ENCODE assay signal across 9 mouse cellular contexts in genomic region chr5:142619866-142620265, GRCm38 (mm10). TPM values are rescaled to one million over a fixed set of nuclear protein-coding genes. Genes with fewer than 3 reads are reported as not detected.
DNase-seq lines count a peak whose midpoint lies in the region; ATAC-seq and TF ChIP-seq lines count a peak whose summit lies in the region.
"Had no signal": no experiment of that assay in that cellular context is flagged by ENCODE, and none has a peak within 500 bp of the region (broad histone marks: within the 10 kb centered on the region; RNA-seq: fewer than 3 reads in every experiment).

No protein-coding gene starts in this region.

- H3K36me3 ChIP-seq in heart, embryonic 10.5 days, result no peaks in the 10 kb centered on the region
- H3K36me3 ChIP-seq in midbrain, postnatal 0 days (ENCODE audit: insufficient read depth, low read length), result no peaks in the 10 kb centered on the region
- H3K36me3 ChIP-seq: limb, embryonic 12.5 days had no signal

- peak; percentile 92 for TF ChIP-seq CTCF in midbrain, postnatal 0 days (IDR thresholded peaks at IDR 0.05)

- 0 out of 2 replicates have a peak, but pooled peaks have one; percentile 47 for ATAC-seq in midbrain, postnatal 0 days (ENCODE audit: low FRiP score)

- no peaks in the 10 kb centered on the region for H3K9me3 ChIP-seq in heart, embryonic 10.5 days
- no peaks in the 10 kb centered on the region for H3K9me3 ChIP-seq in midbrain, postnatal 0 days (ENCODE audit: low read length)
- H3K9me3 ChIP-seq: limb, embryonic 12.5 days had no signal

- peak; percentile 37 to 57 for DNase-seq in heart, postnatal 14 days
- DNase-seq in heart, embryonic 10.5 days (ENCODE audit: low spot score), result no peak
- peak; percentile 64 for DNase-seq in ES-CJ7 (ENCODE audit: low read depth, low spot score)
- peak; percentile 51 for DNase-seq in cerebellum, adult 9-11 months
- DNase-seq in frontal cortex, postnatal 36 days (ENCODE audit: low spot score in 2 of 2), result peak; percentile 56 to 60
- DNase-seq in layer of hippocampus, postnatal 36 days, result peak; percentile 52 to 65
- peak; percentile 68 for DNase-seq in midbrain, postnatal 0 days (ENCODE audit: low spot score)
- DNase-seq in natural killer cell, adult 2 months (ENCODE audit: low spot score in 2 of 2), result no peak

- intact Hi-C loops in heart, postnatal 14 days (cut with DNase I), result loop anchor here (2.0 to 5.0 kb wide), 4 partner anchors 38 to 141 kb away; no protein-coding TSS in a partner anchor

- no peak overlapping the region for H3K9ac ChIP-seq in midbrain, postnatal 0 days (replicated peaks; ENCODE audit: low read length, poor library complexity, severe bottlenecking)
- H3K9ac ChIP-seq: limb, embryonic 12.5 days had no signal

- 0 out of 2 replicates have a peak, but pooled peaks cover 5% of the 10 kb centered on the region for H3K4me1 ChIP-seq in heart, embryonic 10.5 days
- no peaks in the 10 kb centered on the region for H3K4me1 ChIP-seq in midbrain, postnatal 0 days (ENCODE audit: insufficient read depth, low read length)
- H3K4me1 ChIP-seq: limb, embryonic 12.5 days had no signal

- 11% methylated on average over 5 of the region's 5 CpGs for WGBS in heart, embryonic 10.5 days
- 18% methylated on average over 5 of the region's 5 CpGs for WGBS in midbrain, postnatal 0 days

- H3K27me3 ChIP-seq in heart, embryonic 10.5 days (ENCODE audit: insufficient read depth, poor library complexity, severe bottlenecking), result peaks cover 3% of the 10 kb centered on the region; the same call in 1 of the 2 replicates
- no peaks in the 10 kb centered on the region for H3K27me3 ChIP-seq in midbrain, postnatal 0 days (ENCODE audit: insufficient read depth, low read length)
- H3K27me3 ChIP-seq: limb, embryonic 12.5 days had no signal

- no peak overlapping the region for H3K4me3 ChIP-seq in heart, embryonic 10.5 days
- no peak overlapping the region for H3K4me3 ChIP-seq in midbrain, postnatal 0 days (ENCODE audit: low read depth, low read length)
- H3K4me3 ChIP-seq: limb, embryonic 12.5 days had no signal

- no peak overlapping the region for H3K27ac ChIP-seq in heart, embryonic 10.5 days
- no peak overlapping the region for H3K27ac ChIP-seq in midbrain, postnatal 0 days (ENCODE audit: low read depth, low read length)
- H3K27ac ChIP-seq: limb, embryonic 12.5 days had no signal

- no peak overlapping the region for H3K4me2 ChIP-seq in midbrain, postnatal 0 days (ENCODE audit: low read depth, low read length, poor library complexity, severe bottlenecking)
- H3K4me2 ChIP-seq: limb, embryonic 12.5 days had no signal

RNA-seq across cellular contexts. Expression of gene Wipi2, which starts 7.6 kb away (rescaled TPM):
- total RNA-seq in heart, postnatal 14 days (2021), result 10 to 100 TPM; 36.1 TPM
- polyA plus RNA-seq in heart, embryonic 10.5 days (2016; fragmentation: Nextera tagmentation; extraction: Ambion mirVana), result 37.7 and 47.6 TPM in 2 replicates
- 100 to 1,000 TPM; 102 to 103 TPM for total RNA-seq in layer of hippocampus, postnatal 36 days (2021)
- 61.5 and 69.7 TPM in 2 replicates for total RNA-seq in midbrain, postnatal 0 days (2014; rRNA removed)
- 40.0 and 42.3 TPM in 2 replicates for polyA plus RNA-seq in midbrain, postnatal 0 days (2015; fragmentation: Nextera tagmentation; extraction: Ambion mirVana)

RNA-seq across cellular contexts. Expression of gene Mmd2, which starts 11.3 kb away (rescaled TPM):
- under 1 TPM in 1 of 2 experiments, not detected in 1; 0.41 TPM for total RNA-seq in heart, postnatal 14 days (2021)
- 0.15 and 4.8 TPM in 2 replicates for polyA plus RNA-seq in heart, embryonic 10.5 days (2016; fragmentation: Nextera tagmentation; extraction: Ambion mirVana)
- total RNA-seq in layer of hippocampus, postnatal 36 days (2021), result 100 to 1,000 TPM; 159 to 178 TPM
- total RNA-seq in midbrain, postnatal 0 days (2014; rRNA removed), result 114 and 153 TPM in 2 replicates
- 120 and 137 TPM in 2 replicates for polyA plus RNA-seq in midbrain, postnatal 0 days (2015; fragmentation: Nextera tagmentation; extraction: Ambion mirVana)

Comparison
In these comparisons a context has a peak if more than half of its experiments do, and no peak if none do; other contexts are left out.
1. DNase-seq: peak in heart, postnatal 14 days (2 of 2), ES-CJ7 (single experiment), cerebellum, adult 9-11 months (single experiment), frontal cortex, postnatal 36 days (2 of 2), layer of hippocampus, postnatal 36 days (2 of 2) and midbrain, postnatal 0 days (single experiment); none in heart, embryonic 10.5 days (single experiment) and natural killer cell, adult 2 months (0 of 2).
2. RNA of gene Mmd2, which starts 11.3 kb away (total RNA-seq): 159 to 178 TPM in layer of hippocampus, postnatal 36 days and 114 to 153 TPM in midbrain, postnatal 0 days; 0.41 TPM in heart, postnatal 14 days; every median in the first group is over 10 times any median in the second.